Mouse (Mus musculus) T-helper 17 cell (primary cell): ENCODE results near the gene Dusp22.

Experiments
- in situ Hi-C, 2 experiments: fragments of 300-600 bp; cut with MboI, MseI; formaldehyde crosslinking; loops; 1 replicate in 1 of 2; 2 replicates in 1 of 2; pipeline ENCODE4 v1.15.1; 2025; ENCODE audit warnings: high pct_unique_total_duplicates in 2 of 2

The Dusp22 gene

GRCm38 (mm10) chr13:30713621-30714020, 53.8 kb downstream of the Dusp22 start:
- in situ Hi-C loops: no loop called here

DNA sequence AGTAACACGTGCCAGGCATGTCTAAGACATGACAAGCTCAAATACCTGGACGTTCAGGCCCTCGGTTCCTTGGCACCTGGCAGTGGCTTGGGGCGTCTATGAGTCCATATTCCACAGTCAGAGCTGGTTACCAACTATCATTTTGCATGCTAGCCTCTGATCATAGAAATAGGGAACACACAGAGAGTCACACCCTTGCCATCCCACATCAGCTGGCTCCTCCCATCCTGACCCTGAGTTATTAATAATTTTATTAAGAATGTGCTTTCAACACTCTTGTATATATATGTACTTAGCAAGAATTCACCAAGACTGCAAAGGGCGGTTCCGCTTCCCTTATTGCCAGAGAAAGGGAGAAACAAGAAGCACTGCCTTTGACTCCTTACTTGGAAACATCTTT, 54.8 kb downstream of the Dusp22 start:
- in situ Hi-C loops: no loop called here

DNA sequence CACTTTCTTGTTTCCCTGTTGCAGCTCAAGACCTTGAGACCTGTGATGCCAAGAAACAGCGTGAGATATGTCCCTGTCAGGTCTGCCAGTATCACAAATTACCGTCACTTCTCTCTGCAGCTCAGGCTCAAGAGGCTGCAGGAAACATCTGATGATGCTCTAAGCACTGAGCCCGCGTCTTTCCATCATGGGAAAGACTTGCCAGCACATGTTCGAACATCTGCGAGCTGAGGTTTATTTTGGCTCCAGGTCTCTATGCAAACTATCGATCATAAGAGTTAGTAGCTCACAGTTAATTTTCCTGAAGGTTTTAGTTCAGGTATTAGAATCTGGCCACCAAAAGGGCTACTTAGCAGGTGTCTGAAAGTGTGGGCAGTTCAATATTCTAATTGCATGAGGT, 55.3 kb downstream of the Dusp22 start:
- in situ Hi-C loops: no loop called here

- in situ Hi-C loops: no loop called here
These were observed 55.8 kb downstream of the Dusp22 start for GRCm38 (mm10) chr13:30715573-30715972.

DNA sequence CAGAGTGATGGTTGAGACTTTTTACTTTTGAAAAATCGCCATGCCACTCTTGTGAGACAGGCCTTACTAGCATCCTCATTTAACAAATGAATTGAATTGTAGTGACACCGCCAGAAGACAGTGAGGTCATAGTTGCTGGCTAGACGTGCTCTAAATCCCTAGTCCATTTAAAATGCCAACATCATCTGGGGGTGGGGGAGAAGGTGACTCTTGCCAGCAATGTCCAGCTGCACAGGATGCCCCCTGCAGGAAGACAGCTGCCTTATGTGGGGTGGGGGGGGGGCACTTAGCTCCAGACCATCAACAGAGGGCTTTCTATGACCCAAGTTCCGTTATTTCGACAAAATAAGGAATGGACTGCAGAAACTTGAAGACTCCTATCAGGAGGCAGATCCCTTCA, 56.8 kb downstream of the Dusp22 start:
- in situ Hi-C loops: no loop called here

DNA sequence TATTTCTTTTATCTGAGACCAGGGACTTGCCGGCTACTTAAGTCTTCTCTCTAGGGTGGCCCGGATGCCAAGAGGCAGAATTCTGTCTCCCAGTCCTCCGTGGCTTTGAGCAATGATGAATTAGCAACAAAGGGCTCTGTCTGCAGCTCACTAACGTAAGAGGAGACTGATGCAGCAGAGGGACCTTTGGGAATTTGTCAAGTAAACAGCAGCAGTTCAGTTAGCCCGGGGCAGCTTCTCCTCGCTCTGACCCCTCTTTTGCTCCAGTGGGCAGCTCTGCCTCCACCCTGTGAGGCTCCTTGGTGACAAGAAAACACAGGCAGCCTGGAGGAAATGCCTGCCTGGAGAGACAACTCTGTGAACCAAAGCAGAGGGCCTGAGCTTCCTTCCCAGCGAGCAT, 62.8 kb downstream of the Dusp22 start:
- in situ Hi-C loops: no loop called here

- in situ Hi-C loops: no loop called here
These were observed 63.5 kb downstream of the Dusp22 start for GRCm38 (mm10) chr13:30723258-30723657.

GRCm38 (mm10) chr13:30723858-30724257, 64.1 kb downstream of the Dusp22 start:
- in situ Hi-C loops: no loop called here

GRCm38 (mm10) chr13:30724691-30725271, 65.0 kb downstream of the Dusp22 start:
- in situ Hi-C loops: loop anchor here in 1 of 2 experiments (25.0 kb wide), 1 partner anchor 838 kb away; the partner anchor contains the start of genes A530084C06Rik and Foxq1

- in situ Hi-C loops: loop anchor here in 1 of 2 experiments (25.0 kb wide), 1 partner anchor 835 kb away; the partner anchor contains the start of genes A530084C06Rik and Foxq1
These were observed 67.1 kb downstream of the Dusp22 start for GRCm38 (mm10) chr13:30726879-30727278.

- in situ Hi-C loops: loop anchor here in 1 of 2 experiments (25.0 kb wide), 1 partner anchor 834 kb away; the partner anchor contains the start of genes A530084C06Rik and Foxq1
These were observed 68.4 kb downstream of the Dusp22 start for GRCm38 (mm10) chr13:30728155-30728554.

GRCm38 (mm10) chr13:30729245-30729644, 69.4 kb downstream of the Dusp22 start:
- in situ Hi-C loops: loop anchor here in 1 of 2 experiments (25.0 kb wide), 1 partner anchor 833 kb away; the partner anchor contains the start of genes A530084C06Rik and Foxq1

- in situ Hi-C loops: loop anchor here in 1 of 2 experiments (25.0 kb wide), 1 partner anchor 832 kb away; the partner anchor contains the start of genes A530084C06Rik and Foxq1
These were observed 70.5 kb downstream of the Dusp22 start for GRCm38 (mm10) chr13:30730104-30730793.

DNA sequence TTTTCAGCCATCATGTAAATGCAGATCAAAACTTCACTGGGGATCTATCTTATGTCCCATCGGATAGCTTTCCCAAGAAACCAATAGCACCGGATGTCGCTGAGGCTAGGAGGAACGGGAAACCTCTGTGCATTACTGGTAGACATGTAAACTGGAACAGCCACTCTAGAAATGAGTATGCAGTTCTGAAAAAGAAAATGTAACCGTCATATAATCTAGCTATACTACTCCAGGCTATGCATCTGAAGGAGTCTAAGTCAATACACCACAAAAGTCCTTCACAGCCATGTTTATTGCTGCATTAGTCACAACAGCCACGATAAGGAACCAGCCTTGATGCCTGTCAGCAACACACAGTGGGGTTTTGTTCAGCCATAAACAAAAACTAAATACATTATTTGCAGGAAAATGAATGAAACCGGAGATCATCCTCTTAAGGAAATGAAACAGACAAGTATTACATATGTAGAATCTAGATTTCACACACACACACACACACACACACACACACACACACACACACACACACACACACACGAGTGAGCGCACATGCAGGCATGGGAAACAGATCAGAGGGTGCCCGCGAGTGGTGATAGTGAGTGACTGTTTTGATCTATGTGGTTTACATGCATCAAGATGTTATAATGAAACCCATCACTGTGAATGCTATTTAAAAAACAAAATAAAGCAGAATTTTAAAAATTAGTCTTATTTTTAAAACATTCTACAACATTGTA, 73.1 kb downstream of the Dusp22 start:
- in situ Hi-C loops: loop anchor here in 1 of 2 experiments (25.0 kb wide), 1 partner anchor 829 kb away; the partner anchor contains the start of genes A530084C06Rik and Foxq1

DNA sequence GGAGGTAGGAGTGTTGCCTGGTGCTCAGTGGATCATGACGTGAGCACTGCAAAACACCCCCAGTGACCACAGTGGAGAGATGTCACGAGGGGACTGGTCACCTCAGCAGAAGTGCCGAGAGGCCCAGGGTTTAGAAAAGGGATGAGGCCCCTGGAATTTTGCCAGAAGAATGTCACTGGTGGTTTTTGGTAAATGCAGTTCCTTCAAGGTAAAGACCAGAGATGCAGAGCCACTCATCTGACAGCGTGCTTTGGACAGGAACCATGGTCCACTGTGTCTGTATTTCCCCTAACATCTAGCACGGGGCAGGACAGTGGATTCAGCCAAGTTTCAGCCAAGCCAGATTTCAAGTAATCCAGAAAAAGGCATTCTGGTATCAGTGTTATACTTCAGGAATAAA, 76.9 kb downstream of the Dusp22 start:
- in situ Hi-C loops: loop anchor here in 1 of 2 experiments (5.0 to 25.0 kb wide), 2 partner anchors 114 to 826 kb away; partner anchors contain the start of genes A530084C06Rik and Foxq1

DNA sequence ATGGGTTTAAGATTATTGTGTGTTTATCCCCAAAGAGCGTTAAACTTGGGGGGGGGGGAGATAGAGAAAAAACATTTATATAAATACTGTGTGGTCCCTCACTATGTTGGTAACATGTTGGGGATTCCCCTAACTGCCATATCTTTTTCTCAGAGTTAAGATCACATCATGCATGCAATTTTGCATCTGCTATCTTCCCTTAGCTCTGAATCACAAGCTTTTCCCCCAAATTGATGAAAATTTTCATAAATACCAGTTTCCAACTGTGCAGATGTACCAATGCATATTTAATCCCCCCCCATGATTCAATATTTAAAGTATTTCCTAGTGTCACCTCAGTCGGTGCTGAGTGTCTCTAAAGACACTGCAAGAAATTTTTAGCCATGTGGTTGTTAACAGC, 77.5 kb downstream of the Dusp22 start:
- in situ Hi-C loops: loop anchor here in 1 of 2 experiments (5.0 to 25.0 kb wide), 2 partner anchors 115 to 825 kb away; partner anchors contain the start of genes A530084C06Rik and Foxq1

DNA sequence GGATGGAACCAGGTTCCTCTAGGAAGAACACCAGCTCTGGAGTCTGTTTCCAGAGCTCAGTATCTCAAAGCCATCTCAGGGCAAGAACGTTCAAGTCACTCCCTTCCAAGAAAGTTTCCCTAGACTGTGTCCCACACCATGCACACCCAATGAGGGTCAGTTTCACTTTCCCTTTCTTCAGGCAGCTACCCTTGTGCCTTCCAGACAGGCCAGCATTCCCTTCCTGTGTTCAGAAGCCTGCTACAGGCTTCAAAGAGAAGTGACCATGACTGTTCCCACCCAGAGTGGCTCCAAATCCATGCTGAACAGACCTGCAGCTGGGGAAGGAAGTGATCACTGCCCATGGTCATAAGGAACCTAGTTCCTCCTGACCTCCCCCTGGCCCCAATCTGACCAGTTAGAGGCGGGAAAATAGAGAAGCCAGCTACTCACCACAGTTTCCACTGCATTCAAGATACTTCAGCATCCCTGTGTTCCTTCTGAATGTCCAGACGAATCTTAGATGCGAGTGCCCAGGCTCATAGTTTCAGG, 78.6 kb downstream of the Dusp22 start:
- in situ Hi-C loops: loop anchor here in 1 of 2 experiments (5.0 to 25.0 kb wide), 2 partner anchors 116 to 824 kb away; partner anchors contain the start of genes A530084C06Rik and Foxq1

- in situ Hi-C loops: loop anchor here (5.0 to 25.0 kb wide), 3 partner anchors 56 to 821 kb away; partner anchors contain the start of genes A530084C06Rik (in 1 of the 2) and Foxq1 (in 1 of the 2)
These were observed 81.4 kb downstream of the Dusp22 start for GRCm38 (mm10) chr13:30741172-30741571.

- in situ Hi-C loops: loop anchor here (5.0 to 25.0 kb wide), 3 partner anchors 58 to 820 kb away; partner anchors contain the start of genes A530084C06Rik (in 1 of the 2) and Foxq1 (in 1 of the 2)
These were observed 82.7 kb downstream of the Dusp22 start for GRCm38 (mm10) chr13:30742411-30742970.

DNA sequence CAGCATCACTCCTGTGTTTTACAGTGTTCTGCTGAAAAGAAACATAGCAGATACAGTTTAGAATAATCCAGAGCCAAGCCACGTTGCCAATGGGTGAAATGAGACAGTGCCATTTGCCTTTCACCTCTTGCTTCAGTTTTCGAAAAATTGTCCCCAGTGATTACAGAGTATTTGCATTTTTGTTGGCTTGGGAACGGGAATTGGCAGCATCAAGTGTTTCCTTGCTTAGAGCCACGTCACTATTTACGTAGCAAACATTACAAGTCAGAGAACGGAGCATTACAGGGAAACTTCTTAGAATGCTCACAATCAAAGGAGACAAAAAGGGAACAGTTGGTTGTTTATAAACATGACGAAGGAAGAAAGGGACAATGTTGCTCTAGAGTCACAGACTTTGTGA, 85.3 kb downstream of the Dusp22 start:
- in situ Hi-C loops: loop anchor here (5.0 to 25.0 kb wide), 4 partner anchors 60 to 817 kb away; partner anchors contain the start of genes A530084C06Rik (in 1 of the 2) and Foxq1 (in 1 of the 2)
